Mouse (Mus musculus) forebrain, embryonic 14.5 days (tissue): ENCODE results near the gene Zdhhc14. TPM values are rescaled to one million over a fixed set of nuclear protein-coding genes. Genes with fewer than 3 reads are reported as not detected.

Experiments
- ATAC-seq: fragments of 200-750 bp; cut with Nextera tagmentation; 2 replicates; pipeline ENCODE4 v1.8.0; 2017; ENCODE audit warnings: mild to moderate bottlenecking, moderate library complexity
- DNase-seq: peaks from one replicate; pipeline ENCODE4 v3.0.0-alpha.2; 2015; ENCODE audit warnings: low spot score
- H3K27ac ChIP-seq: fragments of 300-500 bp; sonication (generic); 2 replicates; pipeline ENCODE4 v1.5.1; 2014; ENCODE audit warnings: low read depth, mild to moderate bottlenecking, control low read depth, low read length, moderate library complexity
- H3K27me3 ChIP-seq: fragments of 300-500 bp; sonication (generic); replicated peaks from 2 replicates; pipeline ENCODE4 v1.6.1; 2014; ENCODE audit warnings: low read length, control low read depth, mixed read lengths; ENCODE audit not compliant: control insufficient read depth, insufficient read depth
- H3K36me3 ChIP-seq: fragments of 300-500 bp; sonication (generic); 2 replicates; pipeline ENCODE4 v1.6.1; 2014; ENCODE audit warnings: low read length, control low read depth; ENCODE audit not compliant: control insufficient read depth, insufficient read depth
- H3K4me1 ChIP-seq: fragments of 300-500 bp; sonication (generic); 2 replicates; pipeline ENCODE4 v1.6.1; 2014; ENCODE audit warnings: antibody characterized with exemption, low read length, control low read depth; ENCODE audit not compliant: control insufficient read depth, insufficient read depth
- H3K4me2 ChIP-seq: fragments of 300-500 bp; sonication (generic); 2 replicates; pipeline ENCODE4 v1.6.1; 2014; ENCODE audit warnings: mild to moderate bottlenecking, control low read depth, low read length
- H3K4me3 ChIP-seq: fragments of 300-500 bp; sonication (generic); 2 replicates; pipeline ENCODE4 v1.5.1; 2014; ENCODE audit warnings: low read depth, low read length, control low read depth
- H3K9ac ChIP-seq: fragments of 300-500 bp; sonication (generic); 2 replicates; pipeline ENCODE4 v1.6.1; 2014; ENCODE audit warnings: mild to moderate bottlenecking, low read length, control low read depth, moderate library complexity
- H3K9me3 ChIP-seq: fragments of 300-500 bp; sonication (generic); replicated peaks from 2 replicates; pipeline ENCODE4 v1.6.1; 2016; ENCODE audit warnings: low read length, control low read depth, mixed read lengths; ENCODE audit not compliant: control insufficient read depth
- WGBS: fragments of 180-500 bp; shearing (Covaris S2); extraction: QIAGEN DNeasy Blood & Tissue Kit; methylation state at CpG from one replicate; pipeline ENCODE4 v1.1.7; 2014; 5-methylcytosine and 5-hydroxymethylcytosine counted together
- polyA plus RNA-seq: library from polyadenylated mRNA; unstranded; fragments of >200 nt; fragmentation: Nextera tagmentation; extraction: Ambion mirVana; gene quantifications from 2 replicates; pipeline ENCODE4 v1.2.1, GENCODE M21; 2014

The Zdhhc14 gene
- polyA plus RNA-seq, 1 experiment from 2014 or later: 4.7 TPM

- no peaks in the 10 kb centered on the region for H3K36me3 ChIP-seq
- DNase-seq (no peak), ATAC-seq (no peak)
- WGBS: 77% methylated on average over 7 of the region's 7 CpGs
- H3K9me3 ChIP-seq: no peaks in the 10 kb centered on the region
- no peak overlapping the region for H3K9ac ChIP-seq
- no peak overlapping the region for H3K4me2 ChIP-seq
- no peaks in the 10 kb centered on the region for H3K27me3 ChIP-seq
- 0 out of 2 replicates have a peak, but pooled peaks cover 8% of the 10 kb centered on the region for H3K4me1 ChIP-seq
- H3K27ac ChIP-seq: no peak overlapping the region
- no peak overlapping the region for H3K4me3 ChIP-seq
These were observed 308.6 kb downstream of the Zdhhc14 start for GRCm38 (mm10) chr17:5800824-5801560.

- no peak for DNase-seq
- WGBS: 85% methylated on average over 17 of the region's 17 CpGs
- Histone ChIP-seq H3K4me2 (no peak overlapping the region), H3K9me3 (no peaks in the 10 kb centered on the region), H3K4me3 (no peak overlapping the region), H3K36me3 (no peaks in the 10 kb centered on the region), H3K4me1 (0 out of 2 replicates have a peak, but pooled peaks cover 6% of the 10 kb centered on the region), H3K27ac (no peak overlapping the region), H3K27me3 (no peaks in the 10 kb centered on the region), H3K9ac (no peak overlapping the region)
- ATAC-seq: no peak
These were observed 309.7 kb downstream of the Zdhhc14 start for GRCm38 (mm10) chr17:5801761-5802655.

- Histone ChIP-seq H3K9ac (no peak overlapping the region), H3K27me3 (no peaks in the 10 kb centered on the region), H3K4me1 (0 out of 2 replicates have a peak, but pooled peaks cover 3% of the 10 kb centered on the region), H3K4me3 (no peak overlapping the region), H3K4me2 (no peak overlapping the region), H3K27ac (no peak overlapping the region), H3K9me3 (no peaks in the 10 kb centered on the region), H3K36me3 (no peaks in the 10 kb centered on the region)
- WGBS: 91% methylated on average over 5 of the region's 5 CpGs
- DNase-seq (no peak), ATAC-seq (no peak)
These were observed 310.2 kb downstream of the Zdhhc14 start for GRCm38 (mm10) chr17:5802656-5802955.

Other genes with a start within 250 kb of the Zdhhc14 start
- gene Ldhal6b, start 73.8 kb upstream of the Zdhhc14 start, polyA plus RNA-seq: not detected in 2 replicates
- 115 and 124 TPM in 2 replicates for gene Tmem242, start 52.3 kb upstream of the Zdhhc14 start, polyA plus RNA-seq